Mouse (Mus musculus): ENCODE measurements at regions not wholly inside any gene's neighbourhood (a gene's known extent, or its start where the extent isn't known, plus 50 kb on each side); places are given as distances from the start of the nearest gene placed in this dataset.
A peak's percentile ranks its signal among the peaks of the same experiment; 100 is the strongest.

GRCm38 (mm10) chr15:49335523-49336040 lies 4549.1 kb upstream of the Gm7489 start:
- no peak for ATAC-seq (ENCODE audit: low TSS enrichment)

GRCm38 (mm10) chr15:49347029-49347428 lies 4537.7 kb upstream of the Gm7489 start:
- no peak for ATAC-seq (ENCODE audit: low TSS enrichment)

- no peak for ATAC-seq (ENCODE audit: low TSS enrichment)
These were observed 4528.6 kb upstream of the Gm7489 start for GRCm38 (mm10) chr15:49356107-49356506.

GRCm38 (mm10) chr15:49395966-49396365 lies 4488.7 kb upstream of the Gm7489 start:
- peak; percentile 72; the same call in 1 of the 2 replicates for ATAC-seq (ENCODE audit: low TSS enrichment)

GRCm38 (mm10) chr15:49413665-49414064 lies 4471.0 kb upstream of the Gm7489 start:
- no peak for ATAC-seq (ENCODE audit: low TSS enrichment)

GRCm38 (mm10) chr15:49451310-49451709 lies 4433.4 kb upstream of the Gm7489 start:
- no peak for ATAC-seq (ENCODE audit: low TSS enrichment)

GRCm38 (mm10) chr15:49484582-49484981 lies 4400.1 kb upstream of the Gm7489 start:
- ATAC-seq (ENCODE audit: low TSS enrichment), result no peak

GRCm38 (mm10) chr15:49492836-49493235 lies 4391.9 kb upstream of the Gm7489 start:
- ATAC-seq (ENCODE audit: low TSS enrichment), result no peak

- ATAC-seq (ENCODE audit: low TSS enrichment), result no peak
These were observed 4382.9 kb upstream of the Gm7489 start for GRCm38 (mm10) chr15:49501821-49502220.

Data from frontal cortex, adult (tissue).